Mouse (Mus musculus): ENCODE measurements around the gene Rhod. TPM values are rescaled to one million over a fixed set of nuclear protein-coding genes. Genes with fewer than 3 reads are reported as not detected.
"Not testable (repeated sequence)": the region's sequence is repeated elsewhere in the genome, so short reads cannot be mapped to it uniquely, and the experiment has no call there.

The Rhod gene
- polyA plus RNA-seq, 1 experiment from 2014 or later: 14.3 TPM

DNA sequence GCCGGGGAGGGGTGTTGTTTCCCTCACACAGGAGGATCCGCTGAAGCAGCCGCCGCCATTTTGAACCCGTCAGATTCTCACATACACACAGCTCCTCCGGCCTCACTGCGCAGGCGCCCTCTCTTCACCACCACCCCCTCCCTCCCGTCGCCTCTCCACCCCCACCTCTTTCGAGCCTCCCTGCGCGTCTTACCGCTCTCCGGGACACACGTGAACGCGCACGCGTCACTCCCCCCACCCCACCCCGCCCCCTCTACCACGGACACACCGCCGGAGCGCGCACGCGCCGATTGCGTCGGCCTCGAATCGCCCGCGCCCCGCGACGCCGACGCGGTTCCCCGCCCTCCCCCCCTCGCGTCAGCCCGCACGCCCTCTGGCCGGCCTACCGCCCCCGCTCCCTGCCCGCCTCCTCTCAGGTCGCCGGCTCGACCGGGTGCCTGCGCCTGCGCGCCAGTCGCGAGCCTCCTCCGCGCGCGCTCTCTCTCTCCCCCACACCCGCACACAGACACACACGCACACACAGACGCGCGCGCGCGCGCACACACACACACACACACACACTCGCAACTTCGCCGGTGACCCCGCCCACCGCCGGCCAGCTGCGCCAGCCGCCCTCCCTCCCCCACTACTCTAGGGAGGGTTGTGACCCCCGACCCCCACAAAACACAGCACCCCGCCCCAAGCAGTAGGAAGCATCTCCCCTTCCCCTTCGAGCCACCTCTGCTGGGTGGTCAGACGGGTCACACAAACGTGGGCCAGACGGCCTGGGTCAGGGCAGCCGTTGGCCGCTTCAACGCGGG, 42.0 kb downstream of the Rhod start:
- H3K9me3 ChIP-seq (ENCODE audit: control insufficient read depth, low read length): no peaks in the 10 kb centered on the region
- peak overlapping the region; percentile 99 for H3K4me2 ChIP-seq
- no peaks in the 10 kb centered on the region for H3K27me3 ChIP-seq (replicated peaks; ENCODE audit: control insufficient read depth, insufficient read depth, low read length)
- DNase-seq (ENCODE audit: low spot score): peak; percentile 99
- H3K9ac ChIP-seq (ENCODE audit: low read depth, low read length): peak overlapping the region; percentile 91
- peak; percentile 91 for ATAC-seq (replicated peaks; ENCODE audit: low FRiP score)
- H3K4me1 ChIP-seq (replicated peaks; ENCODE audit: control insufficient read depth, insufficient read depth, low read length): peaks cover 19% of the 10 kb centered on the region
- H3K27ac ChIP-seq (ENCODE audit: low read depth, low read length): peak overlapping the region; percentile 87
- H3K4me3 ChIP-seq (ENCODE audit: low read depth, low read length): peak overlapping the region; percentile 80
- WGBS: under 1% methylated on average over 77 of the region's 90 CpGs
- H3K36me3 ChIP-seq (ENCODE audit: control insufficient read depth, insufficient read depth, low read length): peaks cover 3% of the 10 kb centered on the region; the same call in 1 of the 2 replicates

DNA sequence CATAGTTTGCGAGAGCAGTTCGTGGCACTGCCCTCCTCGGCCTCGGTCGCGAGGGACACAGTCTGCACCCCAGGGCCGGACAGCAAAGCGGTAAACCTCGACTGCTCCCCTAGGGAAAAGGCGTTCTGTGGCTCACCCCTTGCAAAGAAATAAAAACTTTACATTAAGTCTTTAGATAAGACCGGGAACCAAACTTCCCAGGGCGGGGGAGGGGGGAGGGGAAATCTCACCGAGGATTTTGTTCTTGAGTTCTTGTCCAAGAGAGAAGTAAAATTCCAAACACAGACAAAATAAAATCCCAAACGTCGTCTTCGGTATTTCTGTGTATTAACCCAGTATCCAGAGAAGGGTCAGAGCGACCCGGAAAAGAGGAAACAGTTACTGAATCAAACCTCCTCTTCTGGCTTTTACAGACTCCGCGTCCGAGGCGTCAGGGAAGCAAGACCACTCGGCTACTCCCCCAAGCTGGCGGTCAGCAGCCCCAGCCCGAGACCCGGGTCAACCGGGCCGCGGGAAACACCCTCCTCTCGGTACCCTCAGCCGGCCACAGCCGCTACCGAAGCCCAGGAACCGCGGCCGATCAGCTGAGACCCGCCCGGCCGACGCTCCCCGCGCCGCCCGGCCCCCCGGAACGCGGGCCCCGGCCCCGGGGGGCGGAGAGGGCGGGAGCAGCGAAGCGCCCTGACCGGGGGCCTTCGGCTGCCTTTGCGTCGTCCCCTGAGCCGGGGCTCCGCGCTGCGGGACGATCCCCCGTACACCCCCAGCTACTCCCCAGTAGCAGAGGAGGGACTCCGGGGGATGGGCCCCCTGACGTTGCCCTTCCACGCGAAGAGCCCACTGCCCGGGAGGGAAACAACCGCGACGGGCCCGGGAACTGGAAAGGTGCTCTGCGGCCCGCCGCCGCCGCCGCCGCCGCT, 42.9 kb downstream of the Rhod start:
- DNase-seq (ENCODE audit: low spot score) (peak; percentile 48), ATAC-seq (replicated peaks; ENCODE audit: low FRiP score) (peak; percentile 19)
- Histone ChIP-seq H3K4me3 (ENCODE audit: low read depth, low read length) (peak overlapping the region; percentile 80), H3K36me3 (ENCODE audit: control insufficient read depth, insufficient read depth, low read length) (peaks cover 5% of the 10 kb centered on the region; the same call in 1 of the 2 replicates), H3K4me1 (replicated peaks; ENCODE audit: control insufficient read depth, insufficient read depth, low read length) (peaks cover 19% of the 10 kb centered on the region), H3K27me3 (replicated peaks; ENCODE audit: control insufficient read depth, insufficient read depth, low read length) (no peaks in the 10 kb centered on the region), H3K27ac (ENCODE audit: low read depth, low read length) (peak overlapping the region; percentile 87), H3K9ac (ENCODE audit: low read depth, low read length) (peak overlapping the region; percentile 91), H3K4me2 (peak overlapping the region; percentile 84), H3K9me3 (ENCODE audit: control insufficient read depth, low read length) (no peaks in the 10 kb centered on the region)
- WGBS: under 1% methylated on average over 62 of the region's 80 CpGs

DNA sequence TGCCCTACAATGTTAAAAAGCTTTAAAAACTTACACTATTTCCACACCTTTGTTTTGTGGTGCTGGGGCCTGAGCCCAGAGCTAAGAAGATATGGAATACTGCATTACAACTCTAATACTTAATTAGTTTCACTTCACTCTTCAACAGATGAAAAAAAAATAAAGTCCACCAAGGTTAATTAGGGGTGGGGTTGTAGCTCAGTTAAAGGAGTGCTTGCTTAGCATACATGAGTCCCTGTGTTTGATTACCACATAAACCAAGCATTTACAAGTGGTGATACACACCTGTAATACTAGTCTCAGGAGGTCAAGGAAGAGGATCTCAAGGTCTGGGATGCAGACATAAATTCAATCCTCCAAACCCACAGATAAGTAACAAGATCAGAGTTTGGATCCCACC, 52.0 kb downstream of the Rhod start:
- no peak overlapping the region for H3K4me3 ChIP-seq (ENCODE audit: low read depth, low read length)
- no peaks in the 10 kb centered on the region for H3K9me3 ChIP-seq (ENCODE audit: control insufficient read depth, low read length)
- H3K9ac ChIP-seq (ENCODE audit: low read depth, low read length): no peak overlapping the region
- DNase-seq (ENCODE audit: low spot score): no peak
- H3K27ac ChIP-seq (ENCODE audit: low read depth, low read length): no peak overlapping the region
- ATAC-seq (replicated peaks; ENCODE audit: low FRiP score): no peak
- no peaks in the 10 kb centered on the region for H3K27me3 ChIP-seq (replicated peaks; ENCODE audit: control insufficient read depth, insufficient read depth, low read length)
- no peak overlapping the region for H3K4me2 ChIP-seq
- H3K36me3 ChIP-seq (ENCODE audit: control insufficient read depth, insufficient read depth, low read length): peaks cover 15% of the 10 kb centered on the region; the same call in 1 of the 2 replicates
- no peaks in the 10 kb centered on the region for H3K4me1 ChIP-seq (replicated peaks; ENCODE audit: control insufficient read depth, insufficient read depth, low read length)

DNA sequence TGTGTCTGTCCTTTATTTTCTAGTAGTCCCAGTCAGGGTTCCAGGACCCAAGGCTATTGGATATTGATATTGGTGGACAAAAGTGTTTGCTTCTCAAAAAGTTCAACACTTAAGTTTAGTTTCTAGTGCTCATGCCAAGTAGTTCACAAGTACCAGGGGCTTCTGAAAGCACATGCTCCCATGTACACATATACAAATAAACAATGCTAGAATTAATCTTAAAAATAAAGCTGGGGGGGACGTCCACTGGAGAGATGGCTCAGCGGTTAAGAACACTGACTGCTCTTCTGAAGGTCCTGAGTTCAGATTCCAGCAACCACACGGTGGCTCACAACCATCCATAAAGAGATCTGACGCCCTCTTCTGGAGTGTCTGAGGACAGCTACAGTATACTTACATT, 54.2 kb downstream of the Rhod start:
- H3K4me1 ChIP-seq (replicated peaks; ENCODE audit: control insufficient read depth, insufficient read depth, low read length): 0 out of 2 replicates have a peak, but pooled peaks cover 2% of the 10 kb centered on the region
- H3K27me3 ChIP-seq (replicated peaks; ENCODE audit: control insufficient read depth, insufficient read depth, low read length): no peaks in the 10 kb centered on the region
- peaks cover 8% of the 10 kb centered on the region; the same call in 1 of the 2 replicates for H3K36me3 ChIP-seq (ENCODE audit: control insufficient read depth, insufficient read depth, low read length)
- 78% methylated on average over 4 of the region's 4 CpGs for WGBS
- H3K9ac ChIP-seq (ENCODE audit: low read depth, low read length): no peak overlapping the region
- H3K27ac ChIP-seq (ENCODE audit: low read depth, low read length): no peak overlapping the region
- H3K4me2 ChIP-seq: no peak overlapping the region
- ATAC-seq (replicated peaks; ENCODE audit: low FRiP score) (no peak), DNase-seq (ENCODE audit: low spot score) (no peak)
- no peaks in the 10 kb centered on the region for H3K9me3 ChIP-seq (ENCODE audit: control insufficient read depth, low read length)
- H3K4me3 ChIP-seq (ENCODE audit: low read depth, low read length): no peak overlapping the region

DNA sequence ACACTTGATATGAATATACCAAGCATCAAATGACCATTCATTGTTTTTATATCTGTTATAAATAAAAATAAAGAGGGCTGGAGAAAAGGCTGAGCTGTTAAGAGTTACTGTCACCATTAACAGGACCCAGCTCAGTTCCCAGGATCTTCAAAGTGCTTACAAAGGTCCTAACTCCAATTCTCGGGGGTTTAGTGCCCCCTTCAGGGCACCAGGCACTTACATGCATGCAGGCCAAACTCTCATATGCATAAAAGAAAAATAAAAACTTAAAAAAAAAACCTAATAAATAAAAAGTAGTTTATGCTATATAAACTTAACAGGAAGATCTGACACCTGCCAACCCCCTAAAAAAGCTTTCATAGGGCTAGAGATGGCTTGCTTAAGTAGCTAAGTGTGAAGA, 54.9 kb downstream of the Rhod start:
- no peak for DNase-seq (ENCODE audit: low spot score)

DNA sequence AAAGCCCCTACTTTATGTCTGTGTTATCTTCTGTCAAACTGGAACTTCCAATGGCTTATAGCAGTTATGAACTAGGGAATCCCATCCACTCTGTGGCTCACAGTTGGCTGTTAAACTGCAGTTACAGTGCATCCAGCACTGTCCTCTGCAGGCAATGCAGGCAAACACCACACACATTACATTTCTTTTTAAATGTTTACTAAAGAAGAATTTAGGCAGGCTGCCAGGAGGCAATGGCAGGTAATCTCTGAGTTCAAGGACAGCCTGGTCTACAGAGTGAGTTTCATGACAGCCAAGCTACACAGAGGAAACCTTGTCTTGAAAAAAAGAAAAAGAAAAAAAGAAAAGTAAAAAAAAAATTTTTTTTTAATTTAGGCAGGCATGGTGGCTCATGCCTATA, 55.9 kb downstream of the Rhod start:
- Histone ChIP-seq H3K27ac (ENCODE audit: low read depth, low read length) (no peak overlapping the region), H3K4me2 (no peak overlapping the region), H3K4me1 (replicated peaks; ENCODE audit: control insufficient read depth, insufficient read depth, low read length) (0 out of 2 replicates have a peak, but pooled peaks cover 2% of the 10 kb centered on the region), H3K9me3 (ENCODE audit: control insufficient read depth, low read length) (no peaks in the 10 kb centered on the region), H3K36me3 (ENCODE audit: control insufficient read depth, insufficient read depth, low read length) (peaks cover 5% of the 10 kb centered on the region; the same call in 1 of the 2 replicates), H3K4me3 (ENCODE audit: low read depth, low read length) (no peak overlapping the region), H3K27me3 (replicated peaks; ENCODE audit: control insufficient read depth, insufficient read depth, low read length) (no peaks in the 10 kb centered on the region), H3K9ac (ENCODE audit: low read depth, low read length) (no peak overlapping the region)
- DNase-seq (ENCODE audit: low spot score) (no peak), ATAC-seq (replicated peaks; ENCODE audit: low FRiP score) (no peak)

More for the DNA sequence above, 54.9 kb downstream of the Rhod start:
- peaks cover 8% of the 10 kb centered on the region; the same call in 1 of the 2 replicates for H3K36me3 ChIP-seq (ENCODE audit: control insufficient read depth, insufficient read depth, low read length)
- ATAC-seq (replicated peaks; ENCODE audit: low FRiP score): no peak
- WGBS: 52% methylated on average over 1 of the region's 1 CpGs
- H3K4me1 ChIP-seq (replicated peaks; ENCODE audit: control insufficient read depth, insufficient read depth, low read length): 0 out of 2 replicates have a peak, but pooled peaks cover 2% of the 10 kb centered on the region
- H3K27ac ChIP-seq (ENCODE audit: low read depth, low read length): no peak overlapping the region
- H3K9me3 ChIP-seq (ENCODE audit: control insufficient read depth, low read length): no peaks in the 10 kb centered on the region
- no peak overlapping the region for H3K9ac ChIP-seq (ENCODE audit: low read depth, low read length)
- no peak overlapping the region for H3K4me2 ChIP-seq
- H3K27me3 ChIP-seq (replicated peaks; ENCODE audit: control insufficient read depth, insufficient read depth, low read length): no peaks in the 10 kb centered on the region
- no peak overlapping the region for H3K4me3 ChIP-seq (ENCODE audit: low read depth, low read length)

DNA sequence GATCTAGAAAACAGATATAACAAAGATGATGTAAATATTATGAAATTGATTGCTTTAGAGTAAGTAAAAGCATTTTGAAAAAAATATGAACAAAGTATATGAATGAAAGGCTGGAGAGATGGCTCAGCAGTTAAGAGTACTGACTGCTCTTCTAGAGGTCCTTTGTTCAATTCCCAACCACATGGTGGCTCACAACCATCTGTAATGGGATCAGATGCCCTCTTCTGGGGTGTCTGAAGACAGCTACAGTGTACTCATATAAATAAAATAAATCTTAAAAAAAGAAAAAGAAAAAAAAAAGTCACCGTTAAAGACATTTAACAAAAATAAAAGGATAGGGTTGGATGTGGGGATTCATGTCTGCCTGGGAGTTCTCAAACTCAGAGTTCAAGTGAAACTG, 56.9 kb downstream of the Rhod start:
- not testable (repeated sequence) for H3K36me3 ChIP-seq (ENCODE audit: control insufficient read depth, insufficient read depth, low read length); H3K4me1 ChIP-seq (replicated peaks; ENCODE audit: control insufficient read depth, insufficient read depth, low read length); H3K9ac ChIP-seq (ENCODE audit: low read depth, low read length); H3K27ac ChIP-seq (ENCODE audit: low read depth, low read length); H3K27me3 ChIP-seq (replicated peaks; ENCODE audit: control insufficient read depth, insufficient read depth, low read length); DNase-seq (ENCODE audit: low spot score); H3K9me3 ChIP-seq (ENCODE audit: control insufficient read depth, low read length); ATAC-seq (replicated peaks; ENCODE audit: low FRiP score); H3K4me2 ChIP-seq; H3K4me3 ChIP-seq (ENCODE audit: low read depth, low read length)
- 88% methylated on average over 1 of the region's 1 CpGs for WGBS
